Mouse (Mus musculus) ES-Bruce4 (cell line): ENCODE measurements around the gene Rgcc.

Experiments used
- CTCF ChIP-seq: IDR thresholded peaks from one replicate; pipeline ENCODE4 v1.8.1; 2011; ENCODE audit warnings: low read depth, low read length
- EP300 ChIP-seq: IDR thresholded peaks from 2 replicates; pipeline ENCODE4 v1.6.1; 2011; ENCODE audit warnings: low read depth, low read length; ENCODE audit not compliant: insufficient read depth
- POLR2A ChIP-seq: IDR thresholded peaks from one replicate; pipeline ENCODE4 v1.8.1; 2011; ENCODE audit warnings: low read length; ENCODE audit not compliant: insufficient read depth

DNA sequence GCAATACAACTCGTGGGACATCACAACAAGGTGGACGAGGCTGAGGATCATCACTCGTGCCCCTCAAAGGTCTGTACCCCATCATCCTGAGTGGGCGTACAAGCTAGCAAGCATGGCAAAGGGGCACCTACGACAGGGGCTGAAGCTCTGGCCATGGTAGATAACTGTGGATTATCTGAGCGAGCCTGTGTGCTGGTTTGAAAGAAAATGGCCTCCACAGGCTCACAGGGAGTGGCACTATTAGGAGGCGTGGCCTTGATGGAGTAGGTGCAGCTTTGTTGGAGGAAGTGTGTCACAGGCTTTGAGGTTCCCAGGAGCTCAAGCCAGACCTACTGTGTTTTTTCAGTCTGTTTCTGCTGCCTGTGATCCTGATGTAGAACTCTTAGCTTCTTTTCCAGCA lies 5.7 kb upstream of the Rgcc start:
- TF ChIP-seq POLR2A (no peak), CTCF (no peak), EP300 (no peak)
